Mouse (Mus musculus) G1E (cell line): ENCODE measurements around the gene Clasp2.

Experiments used
- CTCF ChIP-seq: IDR thresholded peaks from 2 replicates; pipeline ENCODE4 v1.5.1; 2012; ENCODE audit warnings: low read depth, low read length, inconsistent platforms, mixed read lengths
- GATA1 ChIP-seq: IDR thresholded peaks from 2 replicates; pipeline ENCODE4 v1.6.1; 2012; ENCODE audit warnings: borderline replicate concordance, low read length, inconsistent platforms, mixed read lengths

GRCm38 (mm10) chr9:113941103-113941805, 200.0 kb downstream of the Clasp2 start:
- TF ChIP-seq GATA1 (no peak), CTCF (no peak)
